Mouse (Mus musculus) kidney, postnatal 0 days (tissue): ENCODE measurements around the gene Slf2. TPM values are rescaled to one million over a fixed set of nuclear protein-coding genes. Genes with fewer than 3 reads are reported as not detected.

Source experiments
- ATAC-seq: fragments of 200-750 bp; cut with Nextera tagmentation; replicated peaks from 2 replicates; pipeline ENCODE4 v1.8.0; 2017; ENCODE audit warnings: low read depth, moderate number of reproducible peaks, moderate TSS enrichment, moderate library complexity; ENCODE audit not compliant: low FRiP score
- DNase-seq: peaks from one replicate; pipeline ENCODE4 v3.0.0-alpha.2; 2016; ENCODE audit warnings: low spot score
- H3K27ac ChIP-seq: fragments of 300-500 bp; sonication (generic); 2 replicates; pipeline ENCODE4 v1.5.1; 2014; ENCODE audit warnings: mild to moderate bottlenecking
- H3K27me3 ChIP-seq: fragments of 300-500 bp; sonication (generic); 2 replicates; pipeline ENCODE4 v1.6.1; 2014; ENCODE audit warnings: low read length, mixed read lengths; ENCODE audit not compliant: insufficient read depth
- H3K36me3 ChIP-seq: fragments of 300-500 bp; sonication (generic); 2 replicates; pipeline ENCODE4 v1.6.1; 2014; ENCODE audit warnings: low read length, mixed read lengths; ENCODE audit not compliant: insufficient read depth
- H3K4me1 ChIP-seq: fragments of 300-500 bp; sonication (generic); replicated peaks from 2 replicates; pipeline ENCODE4 v1.6.1; 2014; ENCODE audit warnings: antibody characterized with exemption, low read length, mixed read lengths; ENCODE audit not compliant: insufficient read depth
- H3K4me2 ChIP-seq: fragments of 300-500 bp; sonication (generic); 2 replicates; pipeline ENCODE4 v1.6.1; 2014; ENCODE audit warnings: mild to moderate bottlenecking, low read length, moderate library complexity, mixed read lengths
- H3K4me3 ChIP-seq: fragments of 300-500 bp; sonication (generic); replicated peaks from 2 replicates; pipeline ENCODE4 v1.5.1; 2014; ENCODE audit warnings: low read depth, low read length
- H3K9ac ChIP-seq: fragments of 300-500 bp; sonication (generic); 2 replicates; pipeline ENCODE4 v1.6.1; 2014; ENCODE audit warnings: low read depth, low read length
- H3K9me3 ChIP-seq: fragments of 300-500 bp; sonication (generic); replicated peaks from 2 replicates; pipeline ENCODE4 v1.6.1; 2016; ENCODE audit warnings: low read length, inconsistent platforms, mixed read lengths
- CTCF ChIP-seq: IDR thresholded peaks from 2 replicates; pipeline ENCODE4 v1.5.1; 2016; ENCODE audit warnings: antibody characterized with exemption, low read depth, mild to moderate bottlenecking, moderate library complexity
- WGBS: fragments of 180-500 bp; shearing (Covaris S2); extraction: QIAGEN DNeasy Blood & Tissue Kit; methylation state at CpG from one replicate; pipeline ENCODE4 v1.1.7; 2014; 5-methylcytosine and 5-hydroxymethylcytosine counted together
- polyA plus RNA-seq: library from polyadenylated mRNA; unstranded; fragments of >200 nt; fragmentation: Nextera tagmentation; extraction: Ambion mirVana; gene quantifications from 2 replicates; pipeline ENCODE4 v1.2.1, GENCODE M21; 2015

Slf2 gene
- polyA plus RNA-seq, 1 experiment from 2014 or later, result 19.4 TPM

DNA sequence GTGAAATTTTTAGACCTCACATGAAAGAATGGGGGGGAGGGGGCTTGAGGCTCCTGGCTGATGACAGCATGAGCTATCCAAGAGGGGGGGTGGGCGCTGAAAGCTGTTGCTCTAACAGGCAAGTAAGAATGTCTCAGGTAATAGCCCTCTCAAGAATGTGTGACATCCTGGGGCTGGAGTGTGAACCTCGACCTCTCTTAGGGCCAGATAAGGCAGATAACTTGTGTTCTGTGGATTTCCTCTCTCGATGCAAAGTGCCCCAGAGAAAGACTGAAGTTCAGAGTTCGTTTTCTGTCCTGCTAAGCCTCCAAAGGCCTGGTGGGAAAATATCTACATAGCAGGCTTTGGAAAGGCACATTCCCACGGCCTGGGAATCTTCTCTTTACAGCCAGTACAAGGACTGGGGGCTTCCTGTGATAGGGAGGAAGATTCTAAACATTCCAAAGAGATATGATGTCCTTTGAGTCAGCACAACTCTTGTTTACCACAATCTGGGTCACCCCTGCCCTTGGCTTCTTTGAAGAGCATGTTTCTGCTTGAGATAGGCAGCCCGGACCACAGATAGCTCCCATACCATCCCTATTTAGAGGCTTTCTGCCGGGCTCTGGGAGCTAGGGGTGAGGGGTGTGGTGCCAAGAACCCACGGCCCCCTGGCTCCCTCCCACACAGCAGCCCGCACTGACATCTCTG, 31.7 kb upstream of the Slf2 start:
- no peak for TF ChIP-seq CTCF
- WGBS, result 37% methylated on average over 9 of the region's 9 CpGs
- Histone ChIP-seq H3K4me1 (peaks cover 27% of the 10 kb centered on the region), H3K4me2 (no peak overlapping the region), H3K9me3 (no peaks in the 10 kb centered on the region), H3K27ac (peak overlapping the region; percentile 80; the same call in 1 of the 2 replicates), H3K4me3 (no peak overlapping the region), H3K36me3 (no peaks in the 10 kb centered on the region), H3K27me3 (no peaks in the 10 kb centered on the region), H3K9ac (no peak overlapping the region)
- ATAC-seq (no peak), DNase-seq (peak; percentile 42)

DNA sequence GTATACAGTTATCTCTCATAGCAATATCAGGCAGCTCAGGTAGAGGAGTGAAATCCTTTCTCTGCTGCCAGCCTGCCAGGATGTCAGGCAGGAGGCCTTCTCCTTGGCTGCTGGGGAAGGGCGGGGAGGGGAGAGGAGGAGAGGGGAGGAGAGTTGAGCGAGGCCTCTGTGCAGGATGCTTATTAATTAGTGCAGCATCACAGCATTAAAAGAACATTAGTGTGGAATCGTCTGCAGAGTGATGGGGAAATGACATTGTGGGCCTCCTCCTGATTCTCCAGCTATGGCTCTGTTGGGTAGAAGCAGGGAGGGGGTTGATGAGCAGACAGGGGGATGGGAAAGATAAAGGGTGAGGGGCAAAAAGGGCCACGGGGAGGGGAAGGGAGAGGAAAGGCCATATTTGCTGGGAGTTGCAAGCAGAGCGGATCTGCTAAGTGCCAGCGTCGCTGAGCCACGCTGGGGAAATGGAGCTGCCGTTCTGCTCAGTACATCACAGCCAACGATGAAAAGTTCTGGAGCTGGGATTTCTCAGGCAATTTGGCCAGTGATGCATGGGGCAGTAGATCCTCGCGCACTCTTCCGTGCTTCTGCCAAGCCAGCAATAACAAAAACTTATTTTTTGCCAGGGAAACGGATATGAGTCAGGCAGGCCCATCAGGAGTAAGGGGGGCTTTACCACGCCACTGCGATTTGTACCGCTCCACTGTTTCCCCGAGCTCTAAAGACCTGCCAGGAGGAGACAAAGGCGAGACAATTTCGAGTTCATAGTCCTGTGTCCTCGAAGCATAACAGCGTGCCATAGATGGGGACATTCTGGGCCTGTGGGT, 30.8 kb upstream of the Slf2 start:
- no peaks in the 10 kb centered on the region for H3K36me3 ChIP-seq
- no peak overlapping the region for H3K9ac ChIP-seq
- TF ChIP-seq CTCF, result no peak
- no peaks in the 10 kb centered on the region for H3K9me3 ChIP-seq
- WGBS, result 23% methylated on average over 22 of the region's 22 CpGs
- ATAC-seq, result no peak
- DNase-seq, result peak; percentile 63
- peak overlapping the region; percentile 15; the same call in 1 of the 2 replicates for H3K4me2 ChIP-seq
- H3K4me1 ChIP-seq, result peaks cover 27% of the 10 kb centered on the region
- peak overlapping the region; percentile 80 for H3K27ac ChIP-seq
- no peak overlapping the region for H3K4me3 ChIP-seq
- H3K27me3 ChIP-seq, result no peaks in the 10 kb centered on the region

DNA sequence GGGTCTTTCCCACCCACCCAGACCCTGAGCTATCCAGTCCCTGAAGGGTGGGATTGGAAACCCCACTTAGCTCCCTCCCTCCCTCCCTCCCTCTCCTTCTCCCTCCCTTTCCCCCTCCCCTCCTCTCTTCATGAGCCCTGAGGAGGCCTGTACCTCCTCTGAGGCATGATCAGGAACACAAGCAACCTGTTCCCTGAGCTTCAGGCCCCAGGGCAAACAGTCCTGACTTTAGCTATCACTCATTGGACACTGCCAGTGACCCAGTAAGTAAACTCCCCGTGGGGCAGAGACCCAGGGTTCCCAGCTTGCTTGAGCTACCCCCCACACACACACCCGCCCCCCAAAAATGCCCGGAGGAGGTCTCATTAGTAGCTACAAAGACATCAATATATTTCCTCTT, 29.9 kb upstream of the Slf2 start:
- DNase-seq (no peak), ATAC-seq (no peak; the same call in 1 of the 2 replicates)
- no peak for TF ChIP-seq CTCF
- 32% methylated on average over 3 of the region's 3 CpGs for WGBS
- Histone ChIP-seq H3K9ac (no peak overlapping the region), H3K9me3 (no peaks in the 10 kb centered on the region), H3K4me3 (no peak overlapping the region), H3K36me3 (no peaks in the 10 kb centered on the region), H3K27ac (peak overlapping the region; percentile 80; the same call in 1 of the 2 replicates), H3K27me3 (no peaks in the 10 kb centered on the region), H3K4me2 (no peak overlapping the region), H3K4me1 (peaks cover 27% of the 10 kb centered on the region)

DNA sequence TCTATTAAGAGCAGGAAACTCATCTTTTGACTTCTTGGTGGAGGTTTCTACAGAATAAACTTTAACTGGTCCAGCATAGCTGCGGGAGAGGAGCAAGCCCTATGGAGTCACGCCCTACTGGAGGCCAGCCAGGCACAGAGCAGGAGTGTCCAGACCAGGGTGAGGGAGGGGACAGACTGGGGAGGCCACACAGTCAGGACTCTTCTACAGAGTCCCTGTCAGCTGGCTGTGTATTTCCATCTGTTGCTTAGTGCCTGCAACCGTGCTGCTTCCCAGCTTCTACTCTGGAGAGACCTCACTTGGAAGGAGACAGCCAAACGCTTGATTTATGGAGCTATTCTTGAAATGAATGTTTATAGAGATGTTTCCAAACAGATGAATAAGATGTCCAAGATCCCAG, 28.6 kb upstream of the Slf2 start:
- no peak overlapping the region for H3K27ac ChIP-seq
- no peaks in the 10 kb centered on the region for H3K36me3 ChIP-seq
- DNase-seq, result peak; percentile 81
- H3K4me1 ChIP-seq, result peaks cover 27% of the 10 kb centered on the region
- no peak for TF ChIP-seq CTCF
- no peak overlapping the region for H3K9ac ChIP-seq
- 0 out of 2 replicates have a peak, but pooled peaks have one; percentile 37 for ATAC-seq
- H3K4me2 ChIP-seq, result no peak overlapping the region
- no peak overlapping the region for H3K4me3 ChIP-seq
- no peaks in the 10 kb centered on the region for H3K9me3 ChIP-seq
- WGBS, result 26% methylated on average over 4 of the region's 4 CpGs
- no peaks in the 10 kb centered on the region for H3K27me3 ChIP-seq

DNA sequence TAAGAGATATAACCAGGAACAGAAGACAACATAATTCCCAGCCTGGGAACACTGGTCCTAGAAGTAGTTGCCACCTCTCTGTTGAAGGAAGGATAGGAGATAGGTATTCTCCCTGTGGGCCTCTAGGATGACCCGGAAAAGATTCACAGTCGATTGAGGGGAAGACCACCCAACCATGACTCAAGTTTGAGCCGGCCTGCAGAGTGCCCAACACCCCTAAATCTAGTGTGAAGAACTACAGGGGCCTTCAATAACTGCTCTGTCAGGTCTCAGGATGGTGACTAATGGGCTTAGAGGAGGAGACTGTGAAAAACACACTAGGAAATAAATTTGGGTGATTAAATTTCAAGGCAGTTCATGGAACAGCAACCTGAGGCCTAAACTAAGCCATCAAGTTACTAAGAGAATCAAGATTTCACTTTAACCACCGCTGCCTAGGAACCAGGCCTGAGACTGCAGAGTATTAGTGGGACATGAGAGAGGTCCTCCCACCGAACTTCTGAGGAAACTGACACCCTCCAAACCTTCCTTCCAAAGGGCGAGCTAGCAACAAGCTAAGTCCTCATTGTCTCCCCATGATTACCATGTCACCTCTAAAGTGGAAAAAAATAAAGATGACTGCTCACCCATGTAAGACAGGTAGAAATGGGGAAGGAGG, 27.5 kb upstream of the Slf2 start:
- Histone ChIP-seq H3K4me2 (no peak overlapping the region), H3K9ac (no peak overlapping the region), H3K4me1 (peaks cover 34% of the 10 kb centered on the region), H3K36me3 (no peaks in the 10 kb centered on the region), H3K27ac (peak overlapping the region; percentile 6; the same call in 1 of the 2 replicates), H3K27me3 (no peaks in the 10 kb centered on the region), H3K9me3 (no peaks in the 10 kb centered on the region), H3K4me3 (no peak overlapping the region)
- DNase-seq (peak; percentile 85), ATAC-seq (0 out of 2 replicates have a peak, but pooled peaks have one; percentile 4)
- no peak for TF ChIP-seq CTCF
- 37% methylated on average over 6 of the region's 6 CpGs for WGBS

DNA sequence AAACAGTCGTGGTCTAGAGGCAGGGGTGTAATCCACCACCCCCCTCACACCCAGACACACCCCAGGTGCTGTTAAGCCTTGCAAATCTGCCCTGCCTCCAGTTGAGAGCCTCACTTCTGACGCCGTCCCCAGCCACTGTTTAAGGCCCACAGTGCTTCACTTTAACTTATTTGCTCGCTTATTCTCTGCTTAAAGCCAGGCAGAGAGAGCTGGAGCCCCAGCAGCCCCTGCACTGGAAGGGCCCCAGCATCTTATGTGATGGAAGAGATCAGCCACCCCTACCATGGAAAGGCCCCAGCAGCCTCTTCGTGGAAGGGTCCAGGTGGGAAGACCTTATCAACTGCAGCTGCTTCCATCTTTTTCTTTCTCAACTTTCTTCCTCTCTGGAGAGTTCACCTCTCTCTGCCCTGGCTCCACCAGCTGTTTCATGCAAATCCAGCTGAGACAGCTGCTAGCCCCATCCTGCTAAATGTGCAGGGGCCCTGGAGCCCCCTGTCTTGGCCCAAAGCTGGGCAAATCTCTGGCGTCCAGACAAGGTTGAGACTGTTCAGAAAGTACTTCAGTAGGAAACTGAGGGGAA, 26.7 kb upstream of the Slf2 start:
- no peaks in the 10 kb centered on the region for H3K9me3 ChIP-seq
- DNase-seq (no peak), ATAC-seq (no peak)
- no peaks in the 10 kb centered on the region for H3K27me3 ChIP-seq
- H3K4me2 ChIP-seq, result no peak overlapping the region
- 39% methylated on average over 6 of the region's 6 CpGs for WGBS
- H3K4me1 ChIP-seq, result peaks cover 30% of the 10 kb centered on the region
- no peaks in the 10 kb centered on the region for H3K36me3 ChIP-seq
- no peak overlapping the region for H3K9ac ChIP-seq
- no peak for TF ChIP-seq CTCF
- H3K4me3 ChIP-seq, result no peak overlapping the region
- peak overlapping the region; percentile 6; the same call in 1 of the 2 replicates for H3K27ac ChIP-seq
